Mouse (Mus musculus): ENCODE measurements around the gene Dusp14. TPM values are rescaled to one million over a fixed set of nuclear protein-coding genes. Genes with fewer than 3 reads are reported as not detected.

Gene Dusp14
- total RNA-seq, 4 experiments from 2014 or later = 0.50 to 0.80 (median 0.78) TPM; not detected in 1

DNA sequence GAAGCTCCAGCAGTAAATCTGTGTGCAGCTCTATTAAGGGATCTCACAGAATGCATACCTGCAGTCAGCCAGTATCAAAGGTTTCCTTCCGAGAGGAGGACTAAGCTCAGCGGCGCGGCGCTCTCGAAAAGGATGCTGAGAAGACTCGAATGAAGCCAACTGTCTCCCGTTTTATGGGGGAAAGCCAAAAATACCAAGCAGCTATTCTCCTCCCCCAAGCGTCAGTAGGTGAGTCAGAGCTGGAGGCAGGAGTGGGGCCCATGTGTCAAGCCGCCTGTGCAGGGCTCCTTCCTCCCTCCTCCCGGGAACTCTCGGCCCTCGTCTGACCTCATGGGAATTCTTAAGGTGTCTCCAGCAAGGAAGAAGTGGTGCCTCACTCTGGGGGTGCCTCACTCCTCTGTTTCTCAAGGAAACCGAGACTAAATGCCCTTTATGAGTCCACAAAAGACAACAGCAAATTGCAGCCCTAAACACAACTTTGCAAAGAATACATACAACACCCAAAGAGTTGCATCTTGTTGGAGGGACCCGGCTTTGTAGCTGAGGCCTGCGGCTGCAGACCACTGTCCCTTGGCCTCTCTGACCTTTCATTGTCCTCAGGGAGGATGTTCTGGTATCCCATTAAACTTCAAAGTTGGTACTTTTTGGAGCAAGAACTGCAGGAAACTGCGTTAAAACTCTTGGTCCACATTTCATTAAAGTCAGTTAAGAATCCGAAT, 2.0 kb downstream of the Dusp14 start:
- peak; percentile 33 for DNase-seq (ENCODE audit: low spot score)

DNA sequence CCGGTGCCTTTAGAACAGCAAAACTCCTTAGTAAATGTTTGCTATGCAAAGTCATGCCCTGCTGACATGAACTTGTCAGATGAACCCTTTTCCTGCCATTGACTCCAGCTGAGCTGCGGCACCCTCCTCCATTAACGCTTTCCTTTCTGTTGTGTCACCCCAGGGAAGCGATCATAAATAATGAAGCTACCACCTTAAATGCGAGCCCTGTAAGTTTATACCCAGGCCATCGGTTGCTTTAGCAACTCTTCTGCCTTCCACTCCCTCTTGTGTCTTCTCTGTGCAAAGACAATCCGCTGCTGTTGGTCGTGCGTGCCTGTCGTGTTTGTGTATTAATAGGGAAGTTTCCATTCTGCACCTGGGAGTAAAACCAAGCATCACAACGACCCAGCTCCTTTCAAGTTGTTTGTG, 3.0 kb downstream of the Dusp14 start:
- no peak for DNase-seq (ENCODE audit: low spot score)

DNA sequence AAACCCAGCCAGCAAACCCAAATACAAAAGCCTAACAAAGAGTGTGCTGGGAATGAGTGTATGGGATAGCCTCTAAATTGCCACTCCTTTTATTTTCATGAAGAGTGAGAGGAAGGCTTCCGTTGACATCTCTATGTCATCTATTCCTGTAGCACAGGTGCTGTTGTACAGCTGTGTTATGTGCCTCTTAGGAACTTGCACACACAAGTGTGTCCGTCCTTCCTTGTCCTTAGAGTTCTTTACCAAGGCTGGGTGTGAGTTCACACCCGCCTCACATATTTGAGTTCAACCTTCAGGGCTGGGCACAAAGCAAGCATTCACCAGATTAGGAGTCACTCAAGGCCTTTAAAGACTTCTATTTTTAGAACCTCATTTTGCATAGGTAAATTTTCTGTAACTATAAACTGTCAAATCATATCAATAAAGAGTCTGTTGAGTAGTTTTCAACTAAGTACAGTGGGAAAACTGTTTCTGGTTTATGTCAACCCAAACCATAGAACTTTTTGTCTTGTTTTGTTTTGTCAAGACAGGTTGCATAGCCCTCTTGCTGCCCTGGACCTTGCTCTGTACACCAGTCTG, 5.3 kb downstream of the Dusp14 start:
- no peak for DNase-seq (ENCODE audit: low spot score)

DNA sequence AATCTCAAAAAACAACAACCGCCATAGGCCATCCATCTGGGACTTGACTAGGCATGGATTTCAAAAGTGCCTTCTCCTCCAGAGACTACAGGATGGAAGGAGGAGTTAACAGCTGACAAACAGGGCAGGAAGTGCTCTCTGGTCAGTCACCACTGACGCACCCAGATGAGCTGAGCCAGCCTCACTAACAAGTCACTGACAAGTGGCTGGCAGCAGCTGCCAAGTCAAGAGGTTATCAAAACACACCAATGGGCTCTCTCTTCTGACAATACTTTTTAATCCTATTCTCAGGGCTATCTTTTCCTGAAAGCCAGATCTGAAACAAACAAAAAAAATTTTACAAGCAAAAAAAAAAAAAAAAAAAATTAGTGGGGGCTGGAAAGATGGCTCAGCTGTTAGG, 6.3 kb downstream of the Dusp14 start:
- DNase-seq (ENCODE audit: low spot score) = no peak

DNA sequence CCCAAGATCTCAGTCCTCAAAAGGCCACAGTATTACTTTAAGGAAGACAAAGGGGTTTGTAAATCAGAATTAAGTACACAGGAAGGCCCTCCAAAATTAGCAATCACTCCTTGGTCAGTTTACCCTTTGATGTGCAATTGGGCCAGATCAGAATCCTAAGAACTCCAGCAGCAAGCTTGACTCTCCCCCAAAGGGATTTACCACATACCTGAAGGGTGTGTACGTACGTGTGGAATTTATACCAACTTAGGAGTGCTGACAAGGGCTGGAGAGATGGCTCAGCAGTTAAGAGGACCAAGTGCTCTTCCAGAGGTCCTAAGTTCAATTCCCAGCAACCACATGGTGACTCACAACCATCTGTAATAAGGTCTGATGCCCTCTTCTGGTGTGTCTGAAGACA, 7.2 kb downstream of the Dusp14 start:
- no peak for DNase-seq (ENCODE audit: low spot score)

DNA sequence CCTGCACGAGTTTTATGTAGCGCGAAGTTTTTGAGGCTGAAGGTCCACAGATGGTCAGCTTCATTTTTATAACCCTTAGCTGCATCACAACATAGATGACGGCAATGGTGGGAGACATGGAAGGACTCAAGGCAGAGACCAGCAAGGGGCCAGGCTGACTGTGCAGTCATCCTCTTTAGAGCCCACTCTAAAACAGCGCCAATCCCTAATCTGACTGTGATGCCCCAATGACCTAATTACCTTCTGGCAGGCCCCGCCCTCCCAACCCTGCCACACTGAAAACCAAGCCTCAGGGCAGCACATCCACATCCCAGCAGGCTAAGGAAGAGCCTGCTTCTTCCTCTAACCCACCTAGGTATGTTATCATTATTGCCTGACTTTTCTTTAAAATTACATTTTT, 8.4 kb downstream of the Dusp14 start:
- no peak for DNase-seq (ENCODE audit: low spot score)

DNA sequence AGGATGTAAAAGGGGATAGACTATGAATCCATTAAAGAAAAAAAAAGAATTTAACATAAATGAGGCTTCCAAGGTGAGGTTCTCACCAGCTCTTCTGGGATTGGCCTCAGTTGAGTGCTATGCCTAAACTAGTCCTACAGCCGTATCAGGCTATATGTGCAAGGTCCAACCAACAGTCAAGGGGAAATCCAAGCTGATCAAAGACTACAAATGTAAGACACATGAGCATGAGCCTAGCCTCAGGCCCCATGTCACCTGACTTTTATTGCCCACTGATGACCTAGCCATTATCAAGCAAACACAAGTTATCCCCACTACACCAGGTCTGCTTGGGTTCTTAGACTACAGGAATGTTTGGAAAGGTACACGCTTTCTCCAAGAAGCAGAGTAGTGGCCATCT, 9.3 kb downstream of the Dusp14 start:
- no peak for DNase-seq (ENCODE audit: low spot score)

DNA sequence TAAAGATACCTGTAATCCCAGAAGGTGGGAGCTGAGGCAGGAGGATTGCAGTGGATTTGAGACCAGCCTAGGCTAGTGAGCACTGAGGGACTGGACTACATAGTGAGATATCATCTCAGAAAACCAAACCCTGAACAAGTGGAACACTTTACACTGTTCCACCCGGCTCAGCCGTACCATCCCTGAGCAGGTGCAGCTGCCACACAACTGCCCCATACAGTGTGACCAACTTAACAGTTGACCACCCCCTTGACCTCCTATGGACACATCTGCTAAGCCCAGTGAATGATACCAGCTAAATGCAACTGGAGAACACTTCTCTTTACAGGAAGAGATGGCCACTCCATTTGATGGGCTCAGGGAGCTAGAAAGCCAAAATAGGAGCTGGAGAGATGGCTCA, 11.6 kb downstream of the Dusp14 start:
- DNase-seq (ENCODE audit: low spot score) = no peak

DNA sequence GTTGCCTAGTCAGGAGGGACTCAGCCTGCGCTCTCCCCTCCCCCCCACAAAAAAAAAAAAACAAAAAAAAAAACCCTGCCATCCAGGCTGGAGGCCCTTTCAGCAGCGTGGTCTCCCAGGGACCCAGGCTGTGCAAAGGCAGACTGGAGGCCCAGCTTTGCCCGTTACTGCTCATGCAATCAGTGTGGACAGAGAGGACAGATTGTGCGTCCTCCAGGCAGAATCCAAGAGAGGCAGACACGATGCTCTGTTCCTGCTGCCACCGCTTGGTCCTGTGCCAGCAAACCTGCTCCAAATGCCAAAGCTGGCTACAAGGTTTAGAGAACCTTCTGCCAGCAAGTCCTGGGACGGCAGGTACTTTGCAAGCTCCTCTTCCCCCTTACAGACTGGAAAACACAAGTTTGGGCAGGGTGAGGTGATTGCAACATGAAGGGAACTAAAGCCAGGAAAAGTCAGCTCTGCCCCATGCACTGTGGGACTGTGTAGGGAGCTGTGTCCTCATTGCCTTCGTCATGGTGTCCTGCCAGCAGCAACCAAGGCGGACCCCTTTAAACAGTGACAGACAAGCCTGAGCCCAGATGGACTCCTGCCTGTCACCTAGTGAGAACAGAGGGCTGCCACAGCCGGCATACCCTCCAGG, 15.4 kb downstream of the Dusp14 start:
- DNase-seq (ENCODE audit: low spot score) = no peak

DNA sequence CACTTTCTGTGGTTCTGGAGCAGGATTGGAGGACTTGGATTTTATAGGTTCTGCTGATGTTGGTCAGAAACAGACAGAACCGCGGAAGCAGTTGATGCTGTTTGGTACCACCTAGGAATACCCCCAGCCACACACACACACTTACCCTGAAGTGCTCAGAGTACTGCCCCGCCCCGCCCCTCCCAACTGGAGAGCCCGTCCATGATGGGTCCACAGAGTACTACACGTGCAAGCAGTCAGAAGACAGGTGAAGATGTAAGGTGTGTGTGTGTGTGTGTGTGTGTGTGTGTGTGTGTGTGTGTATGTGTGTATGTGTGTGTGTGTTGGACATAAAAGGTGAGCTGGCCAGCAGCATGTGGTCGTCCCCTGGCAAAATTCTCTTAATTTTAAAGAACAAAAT, 16.0 kb downstream of the Dusp14 start:
- no peak for DNase-seq (ENCODE audit: low spot score)

DNA sequence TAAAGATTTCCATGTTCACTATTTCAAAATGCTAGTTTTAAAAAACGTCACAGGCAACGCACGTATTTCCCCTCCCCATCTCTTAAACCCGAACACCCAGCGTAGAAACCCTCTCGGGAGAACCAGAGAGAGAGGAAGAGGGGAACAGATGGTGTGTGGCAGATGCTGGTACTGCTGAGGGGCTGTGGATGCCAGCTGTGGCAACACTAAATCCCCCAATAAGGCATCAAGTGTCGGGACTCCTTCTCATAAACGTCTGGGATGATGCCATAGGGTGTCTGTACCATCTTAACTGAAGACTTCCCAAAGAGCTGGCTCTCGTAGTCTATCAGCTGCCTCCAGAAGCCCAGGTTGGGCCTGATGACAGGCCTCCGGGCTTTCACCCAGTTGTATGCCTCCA, 20.6 kb downstream of the Dusp14 start:
- DNase-seq (ENCODE audit: low spot score) = no peak

DNA sequence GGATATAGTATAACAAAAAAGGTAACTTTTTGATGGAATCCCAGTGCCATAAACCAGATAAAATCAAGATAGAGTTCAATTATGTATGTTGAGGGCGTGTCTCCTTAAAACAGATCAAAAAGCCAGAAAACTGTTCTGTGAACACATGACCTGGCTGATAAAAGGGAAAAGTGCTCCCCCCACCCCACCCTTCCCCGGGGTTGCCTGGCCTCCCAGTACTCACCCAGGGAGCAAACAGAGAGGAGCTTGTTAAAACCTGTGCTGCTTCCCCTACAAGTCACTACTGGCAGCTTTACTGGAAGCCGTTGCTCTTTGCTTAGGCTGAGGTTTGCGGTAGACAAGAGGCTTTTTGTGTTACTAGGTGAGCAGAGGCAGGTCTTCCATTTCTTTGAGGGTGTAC, 21.8 kb downstream of the Dusp14 start:
- no peak for DNase-seq (ENCODE audit: low spot score)

DNA sequence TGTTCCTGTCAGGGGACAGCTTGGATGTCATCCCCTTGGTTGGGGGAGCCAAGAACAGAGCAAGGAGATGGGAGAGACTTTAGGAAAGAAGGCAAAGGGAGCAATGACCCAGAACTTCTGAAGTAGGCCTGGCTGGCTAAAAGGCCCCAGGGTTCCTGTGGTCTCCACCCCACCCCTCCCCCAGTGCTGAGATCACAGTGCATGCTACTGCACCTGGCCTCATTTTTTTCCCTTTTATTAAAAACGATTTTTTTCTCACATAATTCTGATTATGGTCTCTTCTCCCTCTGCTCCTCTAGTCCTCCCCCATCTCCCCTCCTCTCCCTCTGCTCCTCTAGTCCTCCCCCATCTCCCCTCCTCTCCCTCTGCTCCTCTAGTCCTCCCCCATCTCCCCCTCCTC, 24.1 kb downstream of the Dusp14 start:
- DNase-seq (ENCODE audit: low spot score) = no peak

DNA sequence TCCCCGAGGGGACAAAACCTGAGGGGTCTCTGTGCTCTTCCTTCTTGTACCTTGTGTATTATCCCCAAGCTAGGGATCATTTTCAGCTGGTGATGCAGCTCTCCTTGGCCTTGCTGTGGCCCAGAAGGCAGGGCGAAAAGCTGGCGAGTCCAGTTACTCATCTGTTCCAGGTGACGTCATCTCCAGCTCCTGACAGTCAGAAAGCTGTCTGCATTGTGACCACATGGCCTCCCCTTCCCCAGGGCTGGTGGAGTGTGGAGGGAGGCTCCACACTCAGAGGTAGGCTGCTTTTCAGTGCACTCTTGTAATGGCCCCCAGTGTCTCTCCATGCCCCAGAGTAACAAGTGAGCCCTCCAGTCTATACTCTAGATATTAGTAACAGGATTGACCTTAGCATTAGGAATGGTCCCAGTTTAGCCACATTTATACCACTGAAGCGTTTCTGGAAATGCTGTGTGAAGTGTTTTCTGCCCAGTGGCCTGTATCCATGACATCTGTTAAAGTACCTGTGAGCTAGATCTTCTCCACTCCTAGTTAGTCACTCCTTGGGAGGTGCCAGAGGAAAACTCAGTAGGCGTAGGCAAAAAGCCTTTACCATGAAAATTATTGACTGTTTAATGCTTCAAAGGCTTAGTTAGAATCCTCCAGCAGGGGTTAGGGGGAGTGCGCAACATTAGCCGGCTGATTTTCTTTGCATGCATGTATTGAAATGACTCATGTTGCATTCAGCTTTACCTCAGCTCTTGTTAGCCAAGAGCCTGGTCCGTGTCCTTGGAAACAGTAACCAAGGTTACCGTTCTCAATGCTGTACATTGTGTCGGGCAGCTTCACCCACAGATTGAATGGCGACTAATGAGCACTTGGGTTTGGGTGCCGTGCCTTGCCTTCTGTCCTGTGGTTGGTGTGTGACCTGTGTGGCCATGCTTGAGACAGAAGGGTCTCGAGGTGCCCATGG, 26.0 kb downstream of the Dusp14 start:
- no peak for DNase-seq (ENCODE audit: low spot score)

DNA sequence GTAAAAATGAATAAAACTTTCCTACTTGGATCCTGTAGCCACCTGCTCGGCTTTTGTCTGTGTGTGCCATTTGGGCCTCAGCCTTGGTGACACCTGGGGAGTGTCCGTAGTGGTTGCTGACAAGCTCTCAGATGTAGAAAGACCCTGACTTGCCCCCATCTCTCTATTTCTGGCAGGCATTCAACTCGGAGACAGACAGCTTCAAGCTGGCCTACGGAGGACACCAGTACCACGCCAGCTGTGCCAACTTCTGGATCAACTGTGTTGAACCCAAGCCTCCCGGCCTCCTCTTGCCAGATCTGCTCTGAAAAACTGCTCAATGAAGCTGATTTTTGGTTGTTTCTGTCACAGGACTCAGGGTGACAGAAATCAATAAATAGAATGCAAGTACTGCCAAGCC, 28.4 kb downstream of the Dusp14 start:
- DNase-seq (ENCODE audit: low spot score) = no peak

DNA sequence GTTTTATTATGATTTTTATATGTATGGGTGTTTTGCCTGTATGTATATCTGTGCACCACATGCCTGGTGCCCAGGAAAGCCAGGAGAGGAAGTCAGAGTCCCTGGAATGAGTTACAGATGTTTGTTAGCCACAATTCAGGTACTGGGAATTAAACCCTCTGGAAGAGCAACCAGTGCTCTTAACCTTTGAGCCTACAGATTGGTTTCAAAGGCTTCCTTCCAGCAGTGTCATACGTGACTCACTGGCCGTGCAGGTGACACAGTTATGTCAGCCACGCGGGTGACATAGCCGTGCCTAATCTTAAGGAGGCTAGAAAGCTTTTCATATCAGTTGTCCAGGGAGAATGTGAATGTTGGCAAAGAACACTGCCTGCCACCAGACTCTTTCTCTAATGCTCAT, 35.4 kb downstream of the Dusp14 start:
- no peak for DNase-seq (ENCODE audit: low spot score)

DNA sequence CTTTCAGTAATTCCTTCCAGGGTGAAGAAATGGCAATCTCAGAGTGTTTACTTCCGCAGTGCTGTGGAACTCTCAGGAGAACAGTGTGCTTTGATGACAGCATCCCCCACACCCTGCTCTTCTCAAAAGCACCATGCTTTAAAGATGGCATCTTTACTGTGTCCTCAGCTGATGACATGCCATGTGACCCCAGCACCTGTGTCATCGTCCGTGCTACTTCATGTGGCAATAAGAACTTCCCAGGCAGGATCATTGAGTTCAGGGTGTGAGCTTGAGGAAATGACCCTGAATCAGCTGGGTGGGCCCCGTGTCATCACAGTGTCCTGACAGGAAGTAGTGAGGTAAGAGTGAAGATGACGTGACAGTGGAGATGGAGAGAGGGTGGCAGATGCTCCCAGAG, 36.5 kb downstream of the Dusp14 start:
- no peak for DNase-seq (ENCODE audit: low spot score)

DNA sequence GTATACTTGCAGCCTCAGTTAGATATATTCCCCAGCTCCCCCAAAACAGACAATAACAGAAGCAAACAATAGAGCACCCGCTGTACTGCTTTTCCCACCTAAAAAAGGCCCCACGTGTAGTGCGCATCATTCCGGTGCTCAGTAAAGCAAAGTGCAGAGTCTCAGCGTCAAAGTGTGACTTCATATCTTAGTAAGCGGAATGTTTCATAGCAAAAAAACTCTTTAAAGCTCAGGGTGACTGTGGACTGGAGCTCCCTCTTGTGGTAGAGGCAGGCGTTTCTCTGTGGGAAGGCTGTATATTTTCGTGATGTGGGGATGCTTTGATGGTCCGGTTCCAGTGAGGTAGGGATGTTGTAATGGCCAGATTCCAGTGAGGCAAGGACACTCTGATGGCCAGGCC, 37.1 kb downstream of the Dusp14 start:
- DNase-seq (ENCODE audit: low spot score) = peak; percentile 16

DNA sequence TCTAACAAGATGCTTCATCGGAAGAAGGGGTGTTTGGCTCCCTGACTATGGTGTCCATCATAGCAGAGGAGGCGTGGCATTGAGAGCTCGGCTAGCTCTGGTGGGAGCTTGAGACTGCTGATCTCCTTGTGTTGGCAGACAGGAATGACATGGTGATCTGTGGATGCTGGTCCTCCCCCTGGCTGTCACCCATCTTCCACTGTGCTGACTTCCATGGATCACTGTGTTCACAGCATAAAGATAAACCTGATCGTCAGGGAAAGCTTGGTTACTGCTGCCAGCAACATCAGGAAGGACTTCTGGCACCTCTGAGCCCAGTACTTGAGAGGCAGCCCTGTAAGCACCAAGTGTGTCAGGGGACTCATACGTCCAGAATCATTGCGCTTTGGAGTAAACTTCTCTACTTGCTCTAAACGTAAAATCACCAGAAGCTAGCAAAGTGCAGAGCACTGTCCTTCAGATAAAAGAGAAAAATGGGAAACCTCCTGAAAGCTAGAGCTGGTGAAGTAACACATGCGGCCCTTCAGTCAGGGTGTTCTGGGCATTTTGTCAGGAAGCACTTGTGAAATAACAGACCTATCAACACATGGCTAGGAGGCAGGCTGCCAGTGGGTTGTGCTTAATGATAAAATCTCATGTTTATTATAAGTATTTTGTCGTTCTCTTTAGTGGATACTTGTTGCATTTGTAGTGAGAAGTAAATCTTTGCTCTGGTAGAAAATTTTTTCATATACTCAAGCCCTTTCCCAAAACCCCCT, 40.6 kb downstream of the Dusp14 start:
- peak; percentile 83 for DNase-seq (ENCODE audit: low spot score)

DNA sequence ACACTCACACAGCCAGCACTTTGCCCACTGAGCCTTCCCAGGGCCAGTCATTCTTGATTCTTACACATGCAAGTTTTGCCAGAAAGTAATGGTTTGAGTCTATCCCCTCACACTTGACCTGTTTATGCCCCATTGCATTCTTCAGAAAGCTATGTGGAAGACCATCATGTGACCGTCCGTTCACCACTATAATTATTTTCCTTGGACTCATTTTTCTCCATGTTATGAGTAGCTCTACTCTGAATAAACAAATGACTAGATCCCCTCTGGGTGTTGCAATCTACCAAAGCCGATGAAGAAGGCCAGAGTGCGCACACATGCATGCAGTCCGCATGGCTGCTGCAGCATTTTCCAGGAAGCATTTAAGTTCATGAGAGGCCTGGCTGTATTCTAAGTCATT, 41.8 kb downstream of the Dusp14 start:
- DNase-seq (ENCODE audit: low spot score) = no peak

DNA sequence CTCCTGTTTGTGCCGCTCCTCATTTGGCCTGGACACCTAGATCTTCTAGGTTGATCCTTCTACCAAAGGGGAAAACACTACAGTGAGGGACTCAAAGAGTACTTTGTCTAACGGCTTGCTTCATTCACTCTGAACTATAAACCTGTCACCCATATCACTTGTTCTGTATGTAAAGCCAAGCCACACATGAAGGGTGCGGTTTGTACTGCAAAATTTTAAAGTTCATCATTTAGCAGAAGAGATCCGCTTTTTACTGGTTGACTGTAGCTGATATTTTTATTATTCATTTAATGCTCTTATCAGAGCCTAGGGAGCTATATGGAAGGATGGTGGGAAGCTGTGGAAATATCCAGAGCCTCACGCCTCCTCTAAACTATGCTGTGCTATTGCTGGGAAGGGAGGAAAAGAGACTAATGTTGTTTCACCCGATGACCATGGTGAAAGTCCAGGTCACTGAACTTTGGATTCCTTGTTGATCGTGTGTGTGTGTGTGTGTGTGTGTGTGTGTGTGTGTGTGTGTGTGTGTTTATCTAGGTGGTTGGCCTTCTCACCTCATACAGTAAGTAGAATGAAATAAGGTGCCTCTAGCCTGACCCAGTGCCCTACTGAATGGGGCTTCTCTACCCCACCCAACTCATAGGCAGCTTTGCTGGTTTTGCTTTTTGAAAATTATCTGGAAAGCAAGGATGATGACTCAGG, 52.1 kb downstream of the Dusp14 start:
- no peak for DNase-seq (ENCODE audit: low spot score)
